Mouse (Mus musculus) intestine, postnatal 0 days (tissue): ENCODE measurements around the gene Map2k2. TPM values are rescaled to one million over a fixed set of nuclear protein-coding genes. Genes with fewer than 3 reads are reported as not detected.

Experiments
- ATAC-seq: fragments of 200-750 bp; cut with Nextera tagmentation; 2 replicates; pipeline ENCODE4 v1.8.0; 2017; ENCODE audit warnings: mild to moderate bottlenecking, moderate TSS enrichment, moderate library complexity
- H3K27ac ChIP-seq: fragments of 300-500 bp; sonication (generic); 2 replicates; pipeline ENCODE4 v1.5.1; 2014; ENCODE audit warnings: mild to moderate bottlenecking, low read depth, low read length, moderate library complexity
- H3K27me3 ChIP-seq: fragments of 300-500 bp; sonication (generic); replicated peaks from 2 replicates; pipeline ENCODE4 v1.6.1; 2014; ENCODE audit warnings: low read length, mixed read lengths; ENCODE audit not compliant: control insufficient read depth, insufficient read depth
- H3K36me3 ChIP-seq: fragments of 300-500 bp; sonication (generic); 2 replicates; pipeline ENCODE4 v1.6.1; 2014; ENCODE audit warnings: mild to moderate bottlenecking, moderate library complexity; ENCODE audit not compliant: control insufficient read depth, insufficient read depth
- H3K4me1 ChIP-seq: fragments of 300-500 bp; sonication (generic); replicated peaks from 2 replicates; pipeline ENCODE4 v1.6.1; 2014; ENCODE audit warnings: antibody characterized with exemption, low read length, mixed read lengths; ENCODE audit not compliant: control insufficient read depth, insufficient read depth
- H3K4me2 ChIP-seq: fragments of 300-500 bp; sonication (generic); replicated peaks from 2 replicates; pipeline ENCODE4 v1.6.1; 2014; ENCODE audit warnings: low read depth, mild to moderate bottlenecking, moderate library complexity
- H3K4me3 ChIP-seq: fragments of 300-500 bp; sonication (generic); 2 replicates; pipeline ENCODE4 v1.5.1; 2014; ENCODE audit warnings: low read depth, low read length
- H3K9ac ChIP-seq: fragments of 300-500 bp; sonication (generic); 2 replicates; pipeline ENCODE4 v1.6.1; 2014; ENCODE audit warnings: mild to moderate bottlenecking, low read depth, low read length
- H3K9me3 ChIP-seq: fragments of 300-500 bp; sonication (generic); 2 replicates; pipeline ENCODE4 v1.6.1; 2016; ENCODE audit warnings: mixed run types; ENCODE audit not compliant: control insufficient read depth
- CTCF ChIP-seq: sonication (generic); IDR thresholded peaks from 2 replicates; pipeline ENCODE4 v1.5.1; 2016; ENCODE audit warnings: low read depth, mild to moderate bottlenecking, control low read depth, antibody characterized with exemption, moderate library complexity
- WGBS: fragments of 180-500 bp; shearing (Covaris S2); extraction: QIAGEN DNeasy Blood & Tissue Kit; methylation state at CpG from one replicate; pipeline ENCODE4 v1.1.7; 2014; 5-methylcytosine and 5-hydroxymethylcytosine counted together
- polyA plus RNA-seq: library from polyadenylated mRNA; unstranded; fragments of >200 nt; fragmentation: Nextera tagmentation; extraction: Ambion mirVana; gene quantifications from 2 replicates; pipeline ENCODE4 v1.2.1, GENCODE M21; 2015

The Map2k2 gene
- polyA plus RNA-seq, 1 experiment from 2014 or later, result 258 TPM

DNA sequence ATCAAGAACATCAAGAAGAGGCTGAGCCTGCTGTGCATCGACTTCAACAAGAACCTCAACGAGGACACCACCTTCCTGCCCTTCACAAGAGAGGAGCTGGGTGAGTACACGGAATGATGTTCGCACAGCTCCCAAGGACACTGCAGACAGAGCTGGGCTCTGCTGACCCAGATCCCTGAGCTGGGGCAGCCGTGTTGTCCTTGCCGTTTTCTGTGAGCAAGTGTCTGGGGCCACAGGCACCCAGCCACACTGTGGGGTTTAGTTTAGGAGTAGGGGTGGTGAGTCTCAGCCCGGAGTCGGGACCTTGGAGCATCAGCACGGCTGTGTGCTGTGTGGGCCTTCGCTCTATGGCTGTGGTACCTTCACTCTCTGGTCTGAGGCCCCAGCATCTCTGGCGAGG is 27.8 kb upstream of the Map2k2 start:
- peaks cover 59% of the 10 kb centered on the region; the same call in 1 of the 2 replicates for H3K36me3 ChIP-seq
- H3K4me2 ChIP-seq, result no peak overlapping the region
- H3K4me1 ChIP-seq, result no peaks in the 10 kb centered on the region
- no peaks in the 10 kb centered on the region for H3K27me3 ChIP-seq
- no peak overlapping the region for H3K4me3 ChIP-seq
- H3K27ac ChIP-seq, result no peak overlapping the region
- no peaks in the 10 kb centered on the region for H3K9me3 ChIP-seq
- TF ChIP-seq CTCF, result no peak
- no peak overlapping the region for H3K9ac ChIP-seq
- ATAC-seq, result no peak
- 92% methylated on average over 11 of the region's 11 CpGs for WGBS

DNA sequence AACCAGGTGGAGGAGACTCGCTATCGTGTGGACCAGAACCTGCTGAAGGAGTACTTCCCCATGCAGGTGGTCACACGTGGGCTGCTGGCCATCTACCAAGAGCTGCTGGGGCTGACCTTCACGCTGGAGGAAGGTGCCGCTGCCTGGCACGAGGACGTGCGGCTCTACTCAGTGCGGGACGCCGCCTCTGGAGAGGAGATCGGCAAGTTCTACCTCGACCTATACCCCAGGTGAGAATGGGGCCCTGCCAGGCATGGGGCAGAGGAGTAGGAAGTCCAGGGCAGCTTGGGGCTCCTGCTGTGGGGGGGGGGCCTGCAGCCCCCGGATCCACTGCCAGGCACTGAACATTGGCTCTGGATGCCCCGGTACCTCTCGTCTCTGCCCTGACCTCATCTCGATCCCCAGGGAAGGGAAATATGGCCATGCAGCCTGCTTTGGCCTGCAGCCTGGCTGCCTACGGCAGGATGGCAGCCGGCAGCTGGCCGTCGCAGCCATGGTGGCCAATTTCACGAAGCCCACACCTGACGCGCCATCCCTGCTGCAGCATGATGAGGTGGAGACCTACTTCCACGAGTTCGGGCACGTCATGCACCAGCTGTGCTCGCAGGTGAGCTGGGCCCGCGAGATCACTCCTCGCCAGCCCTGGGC is 25.6 kb upstream of the Map2k2 start:
- H3K36me3 ChIP-seq, result peaks cover 44% of the 10 kb centered on the region; the same call in 1 of the 2 replicates
- no peak overlapping the region for H3K9ac ChIP-seq
- 91% methylated on average over 31 of the region's 31 CpGs for WGBS
- H3K27ac ChIP-seq, result no peak overlapping the region
- H3K27me3 ChIP-seq, result no peaks in the 10 kb centered on the region
- no peak overlapping the region for H3K4me2 ChIP-seq
- H3K4me3 ChIP-seq, result no peak overlapping the region
- ATAC-seq, result no peak
- no peaks in the 10 kb centered on the region for H3K4me1 ChIP-seq
- TF ChIP-seq CTCF, result no peak
- H3K9me3 ChIP-seq, result no peaks in the 10 kb centered on the region

DNA sequence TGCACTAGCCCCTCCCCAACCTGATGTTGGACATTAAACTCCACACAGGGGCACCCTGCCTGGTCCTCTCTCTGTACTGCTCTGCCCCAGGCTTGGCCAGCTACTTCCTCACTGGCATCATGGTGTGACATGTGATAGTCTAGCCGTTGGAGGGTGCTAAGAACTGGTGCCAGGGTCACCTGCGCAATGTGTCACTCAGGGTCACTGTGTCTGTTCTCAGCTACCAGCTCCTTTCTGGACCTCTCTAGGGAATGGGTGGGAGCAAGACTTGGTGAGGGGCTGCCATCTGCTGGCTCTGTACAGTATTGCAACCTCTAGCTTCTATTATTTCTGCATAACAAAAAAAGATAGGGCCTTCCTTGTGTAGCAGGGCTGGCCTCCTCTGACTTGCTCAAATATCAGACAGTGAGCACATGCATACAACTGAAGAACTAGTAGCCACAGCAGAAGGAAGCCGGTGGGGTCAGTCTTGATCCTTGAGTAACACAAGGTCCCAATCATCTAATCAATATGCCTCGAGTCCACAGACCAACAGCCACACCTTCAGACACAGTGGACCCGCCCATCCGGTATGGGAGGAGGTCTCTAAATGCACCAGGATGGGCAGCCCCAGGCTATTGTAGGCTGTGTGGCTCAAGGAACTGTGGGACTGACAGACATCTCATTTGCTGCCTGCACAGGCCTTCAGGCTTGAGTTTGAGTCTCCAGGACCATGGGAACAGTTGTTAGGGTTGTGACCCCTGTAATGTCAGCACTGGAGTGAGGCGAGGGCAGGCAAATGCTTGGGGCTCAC is 23.4 kb upstream of the Map2k2 start:
- 61% methylated on average over 7 of the region's 7 CpGs for WGBS
- TF ChIP-seq CTCF, result peak; percentile 91
- peak overlapping the region; percentile 46; the same call in 1 of the 2 replicates for H3K27ac ChIP-seq
- no peaks in the 10 kb centered on the region for H3K9me3 ChIP-seq
- H3K4me3 ChIP-seq, result no peak overlapping the region
- H3K4me1 ChIP-seq, result no peaks in the 10 kb centered on the region
- no peaks in the 10 kb centered on the region for H3K27me3 ChIP-seq
- peak; percentile 48 for ATAC-seq
- peaks cover 41% of the 10 kb centered on the region for H3K36me3 ChIP-seq
- no peak overlapping the region for H3K9ac ChIP-seq
- no peak overlapping the region for H3K4me2 ChIP-seq

DNA sequence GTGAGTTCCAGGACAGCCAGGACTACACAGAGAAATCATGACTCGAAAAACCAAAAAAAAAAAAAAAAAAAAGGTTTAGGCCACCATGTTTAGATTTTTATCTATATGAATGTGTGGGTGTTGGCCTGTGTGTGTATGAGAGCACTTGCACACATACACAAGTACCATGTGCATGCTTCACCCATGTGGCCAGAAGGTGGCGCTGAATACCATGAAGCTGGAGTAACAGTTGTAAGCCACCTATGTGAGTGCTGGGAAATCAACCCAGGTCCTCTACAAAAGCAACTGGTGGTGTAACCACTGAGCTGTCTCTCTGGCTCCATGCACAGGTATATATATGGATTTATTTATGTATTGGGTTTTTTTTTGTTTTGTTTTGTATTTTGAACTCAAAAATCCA is 18.7 kb upstream of the Map2k2 start:
- no peak overlapping the region for H3K4me2 ChIP-seq
- 50% methylated on average over 2 of the region's 2 CpGs for WGBS
- TF ChIP-seq CTCF, result peak; percentile 72
- H3K9ac ChIP-seq, result no peak overlapping the region
- no peaks in the 10 kb centered on the region for H3K9me3 ChIP-seq
- H3K4me3 ChIP-seq, result no peak overlapping the region
- no peaks in the 10 kb centered on the region for H3K27me3 ChIP-seq
- peaks cover 24% of the 10 kb centered on the region for H3K36me3 ChIP-seq
- no peaks in the 10 kb centered on the region for H3K4me1 ChIP-seq
- ATAC-seq, result no peak
- H3K27ac ChIP-seq, result no peak overlapping the region

GRCm38 (mm10) chr10:81089216-81089615 is 16.5 kb upstream of the Map2k2 start:
- H3K27me3 ChIP-seq, result no peaks in the 10 kb centered on the region
- H3K9ac ChIP-seq, result 0 out of 2 replicates have a peak overlapping the region, but pooled peaks have one; percentile 27
- peak overlapping the region; percentile 56 for H3K4me2 ChIP-seq
- no peak overlapping the region for H3K4me3 ChIP-seq
- 44% methylated on average over 2 of the region's 2 CpGs for WGBS
- H3K27ac ChIP-seq, result no peak overlapping the region
- no peaks in the 10 kb centered on the region for H3K4me1 ChIP-seq
- ATAC-seq, result no peak
- no peak for TF ChIP-seq CTCF
- no peaks in the 10 kb centered on the region for H3K9me3 ChIP-seq
- H3K36me3 ChIP-seq, result peaks cover 24% of the 10 kb centered on the region

DNA sequence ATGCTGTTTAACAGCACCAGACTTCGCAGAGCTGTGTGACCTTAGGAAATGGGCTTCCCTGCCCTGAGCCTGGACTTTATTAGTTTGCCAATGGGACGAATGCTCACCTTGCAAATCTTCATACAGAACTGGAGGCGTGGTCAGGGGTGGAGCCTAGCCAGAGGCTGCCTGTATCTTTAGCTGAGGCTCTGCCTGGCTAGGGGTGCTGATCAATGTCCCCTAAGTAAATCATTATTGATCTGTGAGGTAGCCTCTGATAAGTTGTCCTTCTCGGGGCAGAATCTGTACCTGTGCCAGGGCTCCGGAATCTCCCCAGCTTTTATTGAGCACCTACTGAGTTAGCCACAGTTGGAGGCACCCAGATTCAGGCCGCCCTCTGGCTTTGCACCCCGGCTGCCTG is 15.1 kb upstream of the Map2k2 start:
- Histone ChIP-seq H3K9ac (peak overlapping the region; percentile 46), H3K4me1 (peaks cover 3% of the 10 kb centered on the region; the same call in 1 of the 2 replicates), H3K36me3 (peaks cover 24% of the 10 kb centered on the region), H3K27ac (peak overlapping the region; percentile 83), H3K4me3 (peak overlapping the region; percentile 42; the same call in 1 of the 2 replicates), H3K27me3 (no peaks in the 10 kb centered on the region), H3K9me3 (no peaks in the 10 kb centered on the region), H3K4me2 (peak overlapping the region; percentile 56)
- peak; percentile 12 for ATAC-seq
- 39% methylated on average over 7 of the region's 7 CpGs for WGBS
- no peak; the same call in 1 of the 2 replicates for TF ChIP-seq CTCF
